Mouse (Mus musculus): ENCODE data around the gene Kctd3. TPM values are rescaled to one million over a fixed set of nuclear protein-coding genes. Genes with fewer than 3 reads are reported as not detected.

The Kctd3 gene
- polyA plus RNA-seq, 1 experiment from 2014 or later, result 36.7 TPM

- 52% methylated on average over 7 of the region's 7 CpGs for WGBS
- H3K36me3 ChIP-seq (ENCODE audit: control insufficient read depth, insufficient read depth, low read length), result no peaks in the 10 kb centered on the region
- no peak overlapping the region for H3K4me2 ChIP-seq
- ATAC-seq (ENCODE audit: low FRiP score) (peak; percentile 57; the same call in 1 of the 2 replicates), DNase-seq (ENCODE audit: low spot score, missing footprints) (peak; percentile 91)
- H3K4me1 ChIP-seq (ENCODE audit: control insufficient read depth, insufficient read depth, low read length), result no peaks in the 10 kb centered on the region
- H3K9ac ChIP-seq (ENCODE audit: low read length), result no peak overlapping the region
- no peak overlapping the region for H3K4me3 ChIP-seq (ENCODE audit: low read depth, low read length)
- no peaks in the 10 kb centered on the region for H3K27me3 ChIP-seq (ENCODE audit: control insufficient read depth, insufficient read depth, low read length)
- H3K9me3 ChIP-seq (ENCODE audit: control insufficient read depth, low read length), result no peaks in the 10 kb centered on the region
- no peak overlapping the region for H3K27ac ChIP-seq (ENCODE audit: low read depth, low read length)
Observed at GRCm38 (mm10) chr1:189022925-189023700, 15.5 kb upstream of the Kctd3 start.

GRCm38 (mm10) chr1:189015372-189015771, 7.7 kb upstream of the Kctd3 start:
- Histone ChIP-seq H3K4me1 (ENCODE audit: control insufficient read depth, insufficient read depth, low read length) (peaks cover 5% of the 10 kb centered on the region; the same call in 1 of the 2 replicates), H3K9ac (ENCODE audit: low read length) (no peak overlapping the region), H3K27me3 (ENCODE audit: control insufficient read depth, insufficient read depth, low read length) (no peaks in the 10 kb centered on the region; the same call in 1 of the 2 replicates), H3K36me3 (ENCODE audit: control insufficient read depth, insufficient read depth, low read length) (no peaks in the 10 kb centered on the region), H3K4me2 (no peak overlapping the region), H3K27ac (ENCODE audit: low read depth, low read length) (no peak overlapping the region), H3K9me3 (ENCODE audit: control insufficient read depth, low read length) (no peaks in the 10 kb centered on the region), H3K4me3 (ENCODE audit: low read depth, low read length) (no peak overlapping the region)
- ATAC-seq (ENCODE audit: low FRiP score) (no peak), DNase-seq (ENCODE audit: low spot score, missing footprints) (no peak)
- WGBS, result 75% methylated on average over 2 of the region's 2 CpGs

- no peak overlapping the region for H3K4me2 ChIP-seq
Observed at GRCm38 (mm10) chr1:189013587-189013921, 5.9 kb upstream of the Kctd3 start.

GRCm38 (mm10) chr1:189012846-189013586, 5.4 kb upstream of the Kctd3 start:
- no peak overlapping the region for H3K4me3 ChIP-seq (ENCODE audit: low read depth, low read length)

More at GRCm38 (mm10) chr1:189013587-189013921, 5.9 kb upstream of the Kctd3 start:
- H3K27ac ChIP-seq (ENCODE audit: low read depth, low read length), result no peak overlapping the region
- H3K36me3 ChIP-seq (ENCODE audit: control insufficient read depth, insufficient read depth, low read length), result no peaks in the 10 kb centered on the region
- no peaks in the 10 kb centered on the region for H3K9me3 ChIP-seq (ENCODE audit: control insufficient read depth, low read length)
- H3K4me1 ChIP-seq (ENCODE audit: control insufficient read depth, insufficient read depth, low read length), result peaks cover 5% of the 10 kb centered on the region; the same call in 1 of the 2 replicates
- DNase-seq (ENCODE audit: low spot score, missing footprints) (no peak), ATAC-seq (ENCODE audit: low FRiP score) (no peak)
- no peak overlapping the region for H3K9ac ChIP-seq (ENCODE audit: low read length)
- H3K27me3 ChIP-seq (ENCODE audit: control insufficient read depth, insufficient read depth, low read length), result no peaks in the 10 kb centered on the region; the same call in 1 of the 2 replicates
- no peak overlapping the region for H3K4me3 ChIP-seq (ENCODE audit: low read depth, low read length)
- 7% methylated on average over 4 of the region's 4 CpGs for WGBS

GRCm38 (mm10) chr1:189010671-189011070, 3.0 kb upstream of the Kctd3 start:
- WGBS, result 94% methylated on average over 4 of the region's 4 CpGs

More at GRCm38 (mm10) chr1:189012846-189013586, 5.4 kb upstream of the Kctd3 start:
- no peak for ATAC-seq (ENCODE audit: low FRiP score)
- Histone ChIP-seq H3K9me3 (ENCODE audit: control insufficient read depth, low read length) (no peaks in the 10 kb centered on the region), H3K9ac (ENCODE audit: low read length) (no peak overlapping the region), H3K27me3 (ENCODE audit: control insufficient read depth, insufficient read depth, low read length) (no peaks in the 10 kb centered on the region; the same call in 1 of the 2 replicates), H3K36me3 (ENCODE audit: control insufficient read depth, insufficient read depth, low read length) (no peaks in the 10 kb centered on the region), H3K4me1 (ENCODE audit: control insufficient read depth, insufficient read depth, low read length) (peaks cover 5% of the 10 kb centered on the region; the same call in 1 of the 2 replicates), H3K4me2 (no peak overlapping the region), H3K27ac (ENCODE audit: low read depth, low read length) (no peak overlapping the region)
- peak; percentile 86 for DNase-seq (ENCODE audit: low spot score, missing footprints)
- WGBS, result 9% methylated on average over 16 of the region's 16 CpGs

GRCm38 (mm10) chr1:189007980-189008324, 311 bp upstream of the Kctd3 start:
- Histone ChIP-seq H3K4me2 (peak overlapping the region; percentile 93; the same call in 1 of the 2 replicates), H3K36me3 (ENCODE audit: control insufficient read depth, insufficient read depth, low read length) (no peaks in the 10 kb centered on the region), H3K4me1 (ENCODE audit: control insufficient read depth, insufficient read depth, low read length) (peaks cover 9% of the 10 kb centered on the region), H3K9me3 (ENCODE audit: control insufficient read depth, low read length) (no peaks in the 10 kb centered on the region), H3K9ac (ENCODE audit: low read length) (no peak overlapping the region), H3K27me3 (ENCODE audit: control insufficient read depth, insufficient read depth, low read length) (no peaks in the 10 kb centered on the region), H3K4me3 (ENCODE audit: low read depth, low read length) (peak overlapping the region; percentile 97), H3K27ac (ENCODE audit: low read depth, low read length) (no peak overlapping the region)
- 45% methylated on average over 7 of the region's 7 CpGs for WGBS
- DNase-seq (ENCODE audit: low spot score, missing footprints), result no peak
- ATAC-seq (ENCODE audit: low FRiP score), result no peak; the same call in 1 of the 2 replicates

More at GRCm38 (mm10) chr1:189010671-189011070, 3.0 kb upstream of the Kctd3 start:
- no peak overlapping the region for H3K27ac ChIP-seq (ENCODE audit: low read depth, low read length)
- H3K4me2 ChIP-seq, result no peak overlapping the region
- no peaks in the 10 kb centered on the region for H3K9me3 ChIP-seq (ENCODE audit: control insufficient read depth, low read length)
- DNase-seq (ENCODE audit: low spot score, missing footprints), result no peak
- no peak overlapping the region for H3K9ac ChIP-seq (ENCODE audit: low read length)
- ATAC-seq (ENCODE audit: low FRiP score), result no peak
- no peaks in the 10 kb centered on the region; the same call in 1 of the 2 replicates for H3K27me3 ChIP-seq (ENCODE audit: control insufficient read depth, insufficient read depth, low read length)
- peaks cover 14% of the 10 kb centered on the region for H3K4me1 ChIP-seq (ENCODE audit: control insufficient read depth, insufficient read depth, low read length)
- H3K36me3 ChIP-seq (ENCODE audit: control insufficient read depth, insufficient read depth, low read length), result no peaks in the 10 kb centered on the region
- no peak overlapping the region for H3K4me3 ChIP-seq (ENCODE audit: low read depth, low read length)

- no peak for ATAC-seq (ENCODE audit: low FRiP score)
- whole genome bisulfite sequencing, result 4% methylated on average over 7 of the region's 7 CpGs
- peak overlapping the region; percentile 93 for H3K4me2 ChIP-seq
- no peaks in the 10 kb centered on the region for H3K9me3 ChIP-seq (ENCODE audit: control insufficient read depth, low read length)
- peak overlapping the region; percentile 97 for H3K4me3 ChIP-seq (ENCODE audit: low read depth, low read length)
- H3K27ac ChIP-seq (ENCODE audit: low read depth, low read length), result no peak overlapping the region
- H3K36me3 ChIP-seq (ENCODE audit: control insufficient read depth, insufficient read depth, low read length), result no peaks in the 10 kb centered on the region
- no peak for DNase-seq (ENCODE audit: low spot score, missing footprints)
- H3K4me1 ChIP-seq (ENCODE audit: control insufficient read depth, insufficient read depth, low read length), result peaks cover 9% of the 10 kb centered on the region
- no peaks in the 10 kb centered on the region for H3K27me3 ChIP-seq (ENCODE audit: control insufficient read depth, insufficient read depth, low read length)
- H3K9ac ChIP-seq (ENCODE audit: low read length), result peak overlapping the region; percentile 92
Observed at GRCm38 (mm10) chr1:189006826-189007225, 815 bp downstream of the Kctd3 start.

GRCm38 (mm10) chr1:189006267-189006666, 1.4 kb downstream of the Kctd3 start:
- no peak for ATAC-seq (ENCODE audit: low FRiP score)
- Histone ChIP-seq H3K27me3 (ENCODE audit: control insufficient read depth, insufficient read depth, low read length) (no peaks in the 10 kb centered on the region), H3K4me1 (ENCODE audit: control insufficient read depth, insufficient read depth, low read length) (peaks cover 9% of the 10 kb centered on the region), H3K27ac (ENCODE audit: low read depth, low read length) (no peak overlapping the region), H3K4me3 (ENCODE audit: low read depth, low read length) (no peak overlapping the region), H3K36me3 (ENCODE audit: control insufficient read depth, insufficient read depth, low read length) (no peaks in the 10 kb centered on the region), H3K4me2 (peak overlapping the region; percentile 93), H3K9ac (ENCODE audit: low read length) (no peak overlapping the region), H3K9me3 (ENCODE audit: control insufficient read depth, low read length) (no peaks in the 10 kb centered on the region)
- DNase-seq (ENCODE audit: low spot score, missing footprints), result no peak
- 71% methylated on average over 5 of the region's 5 CpGs for WGBS

- Histone ChIP-seq H3K27ac (ENCODE audit: low read depth, low read length) (no peak overlapping the region), H3K4me3 (ENCODE audit: low read depth, low read length) (no peak overlapping the region), H3K4me2 (no peak overlapping the region), H3K4me1 (ENCODE audit: control insufficient read depth, insufficient read depth, low read length) (peaks cover 9% of the 10 kb centered on the region), H3K36me3 (ENCODE audit: control insufficient read depth, insufficient read depth, low read length) (no peaks in the 10 kb centered on the region), H3K27me3 (ENCODE audit: control insufficient read depth, insufficient read depth, low read length) (no peaks in the 10 kb centered on the region), H3K9ac (ENCODE audit: low read length) (no peak overlapping the region), H3K9me3 (ENCODE audit: control insufficient read depth, low read length) (no peaks in the 10 kb centered on the region)
- DNase-seq (ENCODE audit: low spot score, missing footprints) (no peak), ATAC-seq (ENCODE audit: low FRiP score) (no peak)
- 97% methylated on average over 1 of the region's 1 CpGs for WGBS
Observed at GRCm38 (mm10) chr1:189004774-189005173, 2.9 kb downstream of the Kctd3 start.
